Mouse (Mus musculus): ENCODE results near the gene Tldc2. TPM values are rescaled to one million over a fixed set of nuclear protein-coding genes. Genes with fewer than 3 reads are reported as not detected.

Tldc2 gene
- polyA plus RNA-seq, 1 experiment from 2014 or later = not detected

DNA sequence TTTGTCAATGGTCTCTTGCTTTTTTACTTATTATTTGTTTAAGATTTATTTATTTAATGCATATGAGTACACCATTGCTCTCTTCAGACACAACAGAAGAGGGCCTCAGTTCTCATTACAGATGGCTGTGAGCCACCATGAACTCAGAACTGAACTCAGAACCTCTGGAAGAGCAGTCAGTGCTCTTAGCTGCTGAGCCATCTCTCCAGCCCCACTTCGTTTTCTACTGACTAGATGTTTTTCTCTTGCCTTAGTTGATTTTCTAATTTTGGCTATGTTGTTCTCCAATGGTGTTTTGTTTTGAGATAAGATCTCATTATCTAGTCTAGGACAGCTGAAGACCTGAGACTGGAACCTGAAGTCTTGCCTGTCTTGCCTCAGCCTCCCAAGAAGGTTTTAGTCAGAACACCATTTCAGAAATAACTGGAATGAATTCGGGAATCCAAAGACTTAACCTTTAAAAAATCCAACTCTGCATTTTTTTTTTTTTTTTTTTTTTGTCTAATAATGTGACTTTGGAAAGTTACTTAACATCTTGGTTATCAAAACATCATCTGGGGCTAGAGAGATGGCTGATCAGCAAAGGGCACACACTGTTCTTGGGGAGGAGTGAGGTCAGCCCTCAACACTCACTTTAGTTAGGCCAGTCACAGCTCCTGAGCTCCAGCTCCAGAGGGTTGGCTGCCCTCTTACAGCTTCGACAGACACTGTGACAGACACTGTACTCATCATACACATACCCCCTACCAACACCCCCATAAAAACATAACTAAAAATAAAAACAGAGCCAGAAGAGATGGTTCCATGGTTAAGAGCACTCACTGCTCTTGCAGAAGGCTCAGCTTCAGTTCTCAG, 46.1 kb downstream of the Tldc2 start:
- Histone ChIP-seq H3K4me2 (ENCODE audit: low read length) (no peak overlapping the region), H3K27ac (ENCODE audit: low read depth, low read length) (no peak overlapping the region), H3K36me3 (ENCODE audit: control insufficient read depth, insufficient read depth, low read length) (no peaks in the 10 kb centered on the region), H3K9me3 (ENCODE audit: control insufficient read depth, low read length) (no peaks in the 10 kb centered on the region), H3K4me1 (ENCODE audit: control insufficient read depth, insufficient read depth, low read depth, low read length) (peaks cover 4% of the 10 kb centered on the region), H3K27me3 (replicated peaks; ENCODE audit: control insufficient read depth, insufficient read depth, low read length) (no peaks in the 10 kb centered on the region), H3K4me3 (ENCODE audit: low read length) (no peak overlapping the region), H3K9ac (ENCODE audit: low read depth, low read length) (no peak overlapping the region)
- WGBS = 94% methylated on average over 3 of the region's 3 CpGs
- no peak for ATAC-seq

DNA sequence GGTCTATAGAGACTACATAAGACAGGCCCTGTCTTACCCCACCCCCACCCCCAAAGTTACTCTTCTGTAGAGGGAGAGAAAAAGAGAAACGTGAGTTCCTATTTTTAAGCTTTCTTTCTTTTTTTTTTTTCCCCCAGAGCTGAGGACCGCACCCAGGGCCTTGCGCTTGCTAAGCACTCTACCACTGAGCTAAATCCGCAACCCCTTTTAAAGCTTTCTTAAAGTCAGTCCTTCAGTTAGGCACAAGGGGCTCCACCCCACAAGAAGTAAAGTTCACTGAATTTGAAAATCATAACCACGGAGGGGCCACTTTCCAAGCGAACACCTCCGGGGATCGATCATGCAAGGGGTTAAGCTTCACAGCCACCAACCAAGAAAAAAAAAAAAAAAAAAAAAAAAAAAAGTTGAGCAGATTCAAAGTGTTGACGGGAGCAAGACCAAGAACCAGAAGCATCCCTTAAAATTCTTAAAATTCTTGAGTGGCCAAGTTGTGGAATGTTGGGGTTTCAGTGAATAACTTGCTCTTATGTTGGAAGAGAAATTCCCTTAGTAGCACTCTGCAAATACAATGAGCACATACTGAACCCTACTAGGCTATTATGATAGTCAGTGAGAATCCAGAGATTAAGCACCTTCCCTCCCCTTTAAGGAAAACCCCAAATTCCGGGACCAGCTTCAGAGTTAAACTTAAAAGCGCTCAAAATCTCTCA, 47.1 kb downstream of the Tldc2 start:
- ATAC-seq = no peak
- no peak overlapping the region for H3K27ac ChIP-seq (ENCODE audit: low read depth, low read length)
- H3K9ac ChIP-seq (ENCODE audit: low read depth, low read length) = peak overlapping the region; percentile 71
- H3K9me3 ChIP-seq (ENCODE audit: control insufficient read depth, low read length) = no peaks in the 10 kb centered on the region
- WGBS = 26% methylated on average over 11 of the region's 11 CpGs
- H3K4me1 ChIP-seq (ENCODE audit: control insufficient read depth, insufficient read depth, low read depth, low read length) = peaks cover 4% of the 10 kb centered on the region
- H3K4me3 ChIP-seq (ENCODE audit: low read length) = peak overlapping the region; percentile 62
- H3K36me3 ChIP-seq (ENCODE audit: control insufficient read depth, insufficient read depth, low read length) = no peaks in the 10 kb centered on the region
- peak overlapping the region; percentile 98 for H3K4me2 ChIP-seq (ENCODE audit: low read length)
- H3K27me3 ChIP-seq (replicated peaks; ENCODE audit: control insufficient read depth, insufficient read depth, low read length) = no peaks in the 10 kb centered on the region

DNA sequence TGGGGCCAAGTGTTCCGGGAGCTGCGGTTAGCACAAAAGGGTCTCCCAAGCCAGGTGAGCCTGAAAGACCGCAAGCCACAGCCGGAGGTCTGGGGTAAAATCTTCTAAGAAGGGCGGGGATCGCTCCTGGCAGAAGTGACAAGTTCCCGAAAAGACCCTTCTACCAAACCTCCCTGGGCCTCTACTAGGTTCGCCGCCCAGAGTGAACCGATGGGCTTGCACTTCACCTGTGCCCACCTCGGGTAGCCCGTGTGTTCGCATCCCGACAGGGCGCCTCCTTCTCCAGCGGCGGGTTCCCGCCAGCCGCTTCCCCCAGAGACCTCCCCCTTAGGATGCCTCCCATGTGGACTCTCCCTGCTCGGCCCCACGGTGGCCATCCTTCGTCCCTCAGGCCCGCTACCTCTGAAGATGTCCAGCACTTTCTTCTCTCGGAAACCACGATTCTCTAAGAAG, 47.6 kb downstream of the Tldc2 start:
- peak overlapping the region; percentile 62 for H3K4me3 ChIP-seq (ENCODE audit: low read length)
- no peaks in the 10 kb centered on the region for H3K9me3 ChIP-seq (ENCODE audit: control insufficient read depth, low read length)
- H3K36me3 ChIP-seq (ENCODE audit: control insufficient read depth, insufficient read depth, low read length) = no peaks in the 10 kb centered on the region
- peak overlapping the region; percentile 71 for H3K9ac ChIP-seq (ENCODE audit: low read depth, low read length)
- H3K27me3 ChIP-seq (replicated peaks; ENCODE audit: control insufficient read depth, insufficient read depth, low read length) = no peaks in the 10 kb centered on the region
- peaks cover 4% of the 10 kb centered on the region for H3K4me1 ChIP-seq (ENCODE audit: control insufficient read depth, insufficient read depth, low read depth, low read length)
- H3K27ac ChIP-seq (ENCODE audit: low read depth, low read length) = peak overlapping the region; percentile 21
- peak; percentile 70 for ATAC-seq
- H3K4me2 ChIP-seq (ENCODE audit: low read length) = peak overlapping the region; percentile 98
- under 1% methylated on average over 25 of the region's 25 CpGs for WGBS

DNA sequence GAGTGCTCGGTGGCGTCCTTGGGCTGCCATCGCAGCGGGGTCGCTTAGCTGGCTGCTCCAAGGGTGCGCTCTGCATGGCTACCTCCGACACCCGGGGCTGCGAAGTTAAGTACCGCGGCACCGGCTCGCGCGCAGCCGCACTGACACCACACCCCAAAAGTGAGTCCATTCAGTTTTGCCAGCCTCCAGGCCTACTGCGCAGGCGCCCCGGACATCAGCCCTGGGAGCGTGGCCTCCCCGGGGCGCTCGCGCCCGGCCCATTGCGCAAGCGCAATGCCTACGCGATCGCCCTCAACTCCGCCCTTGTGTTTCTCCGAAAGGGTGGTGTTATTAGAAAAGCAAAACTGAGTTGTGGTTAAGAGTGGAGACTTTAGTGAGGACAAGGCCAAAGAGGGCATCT, 48.2 kb downstream of the Tldc2 start, which contains the start of gene Samhd1:
Samhd1 (minus strand) TSS at position 252 of the 400 bp plus-strand sequence.
- Histone ChIP-seq H3K27me3 (replicated peaks; ENCODE audit: control insufficient read depth, insufficient read depth, low read length) (no peaks in the 10 kb centered on the region), H3K9me3 (ENCODE audit: control insufficient read depth, low read length) (no peaks in the 10 kb centered on the region), H3K9ac (ENCODE audit: low read depth, low read length) (peak within 1 kb of the TSS; percentile 71), H3K36me3 (ENCODE audit: control insufficient read depth, insufficient read depth, low read length) (no peaks in the 10 kb centered on the region), H3K27ac (ENCODE audit: low read depth, low read length) (peak within 1 kb of the TSS; percentile 41), H3K4me2 (ENCODE audit: low read length) (peak within 1 kb of the TSS; percentile 98), H3K4me3 (ENCODE audit: low read length) (peak within 1 kb of the TSS; percentile 62), H3K4me1 (ENCODE audit: control insufficient read depth, insufficient read depth, low read depth, low read length) (peaks cover 4% of the 10 kb centered on the region)
- under 1% methylated on average over 32 of the region's 32 CpGs for WGBS
- ATAC-seq = peak; percentile 94

DNA sequence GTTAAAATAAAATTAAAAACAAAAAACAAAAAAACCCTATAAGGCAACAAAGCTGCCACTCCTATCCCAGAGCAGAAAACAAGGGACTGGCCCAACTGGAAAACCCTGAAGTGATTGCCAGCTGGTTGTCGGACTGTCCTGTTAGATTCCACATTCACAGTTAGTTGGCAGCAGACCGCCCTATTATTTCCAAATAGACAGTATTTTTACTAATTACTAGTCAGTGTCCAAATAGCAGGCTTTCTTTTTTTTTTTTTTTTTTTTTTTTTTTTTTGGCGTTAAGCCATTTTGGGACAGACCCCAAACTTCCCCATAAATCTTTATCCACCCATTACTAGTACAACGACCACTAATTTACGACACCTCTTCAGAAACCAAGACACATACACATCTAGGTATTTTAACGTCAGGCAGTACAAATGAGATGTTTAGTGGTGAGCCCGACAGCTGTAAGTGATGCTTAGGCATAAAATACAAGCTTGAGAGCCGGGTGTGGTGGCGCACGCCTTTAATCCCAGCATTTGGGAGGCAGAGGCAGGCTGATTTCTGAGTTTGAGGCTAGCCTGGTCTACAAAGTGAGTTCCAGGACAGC, 48.8 kb downstream of the Tldc2 start:
- H3K27ac ChIP-seq (ENCODE audit: low read depth, low read length) = peak overlapping the region; percentile 41; the same call in 1 of the 2 replicates
- H3K27me3 ChIP-seq (replicated peaks; ENCODE audit: control insufficient read depth, insufficient read depth, low read length) = no peaks in the 10 kb centered on the region
- H3K4me1 ChIP-seq (ENCODE audit: control insufficient read depth, insufficient read depth, low read depth, low read length) = peaks cover 4% of the 10 kb centered on the region
- WGBS = 81% methylated on average over 10 of the region's 10 CpGs
- peak overlapping the region; percentile 62 for H3K4me3 ChIP-seq (ENCODE audit: low read length)
- peak overlapping the region; percentile 71 for H3K9ac ChIP-seq (ENCODE audit: low read depth, low read length)
- no peak for ATAC-seq
- H3K36me3 ChIP-seq (ENCODE audit: control insufficient read depth, insufficient read depth, low read length) = no peaks in the 10 kb centered on the region
- no peaks in the 10 kb centered on the region for H3K9me3 ChIP-seq (ENCODE audit: control insufficient read depth, low read length)
- H3K4me2 ChIP-seq (ENCODE audit: low read length) = peak overlapping the region; percentile 98

DNA sequence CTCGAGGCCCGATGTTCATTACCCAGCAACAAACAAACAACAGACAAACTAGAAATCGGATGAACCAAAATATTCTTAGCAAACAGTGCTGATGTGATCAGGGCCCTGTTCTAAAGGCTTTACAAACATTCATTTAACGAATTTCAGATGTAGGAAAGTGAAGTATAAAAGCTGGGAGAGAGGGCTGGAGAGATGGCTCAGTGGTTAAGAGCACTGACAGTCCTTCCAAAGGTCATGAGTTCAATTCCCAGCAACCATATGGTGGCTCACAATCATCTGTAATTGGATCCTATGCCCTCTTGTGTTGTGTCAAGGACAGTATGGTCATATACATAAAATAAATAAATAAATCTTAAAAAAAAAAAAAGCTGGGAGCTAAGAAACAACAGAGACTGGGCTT, 49.3 kb downstream of the Tldc2 start:
- Histone ChIP-seq H3K27me3 (replicated peaks; ENCODE audit: control insufficient read depth, insufficient read depth, low read length) (no peaks in the 10 kb centered on the region), H3K27ac (ENCODE audit: low read depth, low read length) (no peak overlapping the region), H3K4me1 (ENCODE audit: control insufficient read depth, insufficient read depth, low read depth, low read length) (peaks cover 4% of the 10 kb centered on the region), H3K9ac (ENCODE audit: low read depth, low read length) (no peak overlapping the region), H3K9me3 (ENCODE audit: control insufficient read depth, low read length) (no peaks in the 10 kb centered on the region), H3K4me3 (ENCODE audit: low read length) (no peak overlapping the region), H3K4me2 (ENCODE audit: low read length) (no peak overlapping the region), H3K36me3 (ENCODE audit: control insufficient read depth, insufficient read depth, low read length) (no peaks in the 10 kb centered on the region)
- no peak for ATAC-seq
- 92% methylated on average over 4 of the region's 4 CpGs for WGBS

DNA sequence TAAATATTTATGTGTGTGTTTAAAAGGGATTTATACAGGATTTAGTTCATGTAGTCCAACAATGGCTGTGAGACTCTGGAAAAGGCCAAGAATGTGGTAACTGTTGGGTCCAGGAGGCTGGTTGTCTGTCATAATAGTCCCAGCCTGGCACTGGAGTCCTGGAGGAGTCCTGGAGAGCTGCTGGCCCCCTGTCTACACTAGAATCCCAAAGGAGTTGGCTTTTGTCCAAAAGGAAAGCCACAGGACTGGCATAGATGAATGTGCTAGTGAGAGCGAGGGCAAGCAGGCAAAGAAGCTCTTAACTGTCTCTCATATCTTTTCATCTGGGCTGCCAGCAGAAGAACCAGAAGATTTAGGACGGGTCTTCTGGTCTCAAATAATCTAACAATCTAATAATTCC, 49.8 kb downstream of the Tldc2 start:
- no peak overlapping the region for H3K27ac ChIP-seq (ENCODE audit: low read depth, low read length)
- 69% methylated on average over 2 of the region's 2 CpGs for WGBS
- no peaks in the 10 kb centered on the region for H3K9me3 ChIP-seq (ENCODE audit: control insufficient read depth, low read length)
- H3K4me2 ChIP-seq (ENCODE audit: low read length) = no peak overlapping the region
- no peak overlapping the region for H3K9ac ChIP-seq (ENCODE audit: low read depth, low read length)
- no peak overlapping the region for H3K4me3 ChIP-seq (ENCODE audit: low read length)
- no peak for ATAC-seq
- H3K4me1 ChIP-seq (ENCODE audit: control insufficient read depth, insufficient read depth, low read depth, low read length) = peaks cover 4% of the 10 kb centered on the region
- H3K36me3 ChIP-seq (ENCODE audit: control insufficient read depth, insufficient read depth, low read length) = no peaks in the 10 kb centered on the region
- H3K27me3 ChIP-seq (replicated peaks; ENCODE audit: control insufficient read depth, insufficient read depth, low read length) = no peaks in the 10 kb centered on the region

DNA sequence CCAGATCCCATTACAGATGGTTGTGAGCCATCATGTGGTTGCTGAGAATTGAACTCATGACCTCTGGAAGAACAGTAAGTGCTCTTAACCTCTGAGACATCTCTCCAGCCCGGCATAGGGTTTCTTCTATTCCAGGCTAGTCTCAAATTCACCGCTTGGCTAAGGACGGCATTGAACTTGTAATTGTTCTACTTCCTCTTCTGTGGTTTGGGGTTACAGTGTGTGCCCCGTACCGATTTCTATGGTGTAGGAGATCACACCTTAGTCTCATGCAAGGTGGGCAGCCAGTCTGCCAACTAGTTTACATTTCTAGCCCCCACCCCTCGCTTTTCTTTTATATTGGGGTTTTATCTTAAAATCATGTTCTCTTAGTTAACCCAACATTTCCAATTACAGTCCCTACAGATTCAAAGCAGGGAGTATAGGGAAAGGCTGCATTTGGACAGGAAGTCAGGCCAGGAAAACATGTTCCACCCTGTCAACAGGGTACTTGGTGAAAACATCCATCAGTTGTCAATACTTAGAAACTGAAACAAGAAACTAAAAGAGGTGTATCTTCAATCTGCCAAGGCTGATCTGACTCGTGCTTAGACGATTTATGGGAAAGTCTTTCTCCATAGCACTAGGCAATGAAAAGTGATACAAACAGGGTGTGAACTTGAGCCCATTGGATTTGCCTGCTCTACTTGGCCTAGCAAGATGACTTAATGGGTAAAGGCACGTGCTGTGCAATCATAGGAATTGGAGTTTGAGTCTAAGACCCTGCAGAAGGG, 51.3 kb downstream of the Tldc2 start:
- WGBS = 90% methylated on average over 9 of the region's 9 CpGs
- Histone ChIP-seq H3K9me3 (ENCODE audit: control insufficient read depth, low read length) (no peaks in the 10 kb centered on the region), H3K4me1 (ENCODE audit: control insufficient read depth, insufficient read depth, low read depth, low read length) (peaks cover 4% of the 10 kb centered on the region), H3K4me2 (ENCODE audit: low read length) (no peak overlapping the region), H3K36me3 (ENCODE audit: control insufficient read depth, insufficient read depth, low read length) (no peaks in the 10 kb centered on the region), H3K4me3 (ENCODE audit: low read length) (no peak overlapping the region), H3K27ac (ENCODE audit: low read depth, low read length) (no peak overlapping the region), H3K27me3 (replicated peaks; ENCODE audit: control insufficient read depth, insufficient read depth, low read length) (no peaks in the 10 kb centered on the region), H3K9ac (ENCODE audit: low read depth, low read length) (no peak overlapping the region)
- no peak for ATAC-seq
